Mouse (Mus musculus): ENCODE results near the gene A2m.
A peak's percentile ranks its signal among the peaks of the same experiment; 100 is the strongest.

GRCm38 (mm10) chr6:121635878-121636371 lies 749 bp downstream of the A2m start:
- TF ChIP-seq CTCF (conservative IDR thresholded peaks at IDR 0.05; ENCODE audit: low read length) = no peak
- peak; percentile 33; the same call in 1 of the 2 replicates for TF ChIP-seq POU5F1 (IDR thresholded peaks at IDR 0.05; ENCODE audit: borderline replicate concordance, low read length)

Data from E14TG2a.4 (cell line).